Mouse (Mus musculus): ENCODE measurements around the gene Mrpl43. TPM values are rescaled to one million over a fixed set of nuclear protein-coding genes. Genes with fewer than 3 reads are reported as not detected.

Mrpl43 gene
- total RNA-seq, 1 experiment, result 62.7 TPM

GRCm38 (mm10) chr19:45030111-45030510, 23.9 kb upstream of the Mrpl43 start:
- DNase-seq (ENCODE audit: low read depth, low spot score), result no peak
- no peaks in the 10 kb centered on the region for H3K9me3 ChIP-seq (ENCODE audit: control insufficient read depth, insufficient read depth, low read depth, low read length)
- peaks cover 13% of the 10 kb centered on the region; the same call in 1 of the 2 replicates for H3K36me3 ChIP-seq (ENCODE audit: control insufficient read depth, insufficient read depth, low read length, poor library complexity, severe bottlenecking)
- in situ Hi-C loops (cut with MboI; ENCODE audit: low sequenced_read_pairs in 2 of 2, unreplicated experiment in 2 of 2), result no loop called here
- no peak overlapping the region for H3K27ac ChIP-seq (ENCODE audit: insufficient read depth, low read depth, low read length, poor library complexity, severe bottlenecking)
- H3K4me1 ChIP-seq (ENCODE audit: control insufficient read depth in 2 of 2, insufficient read depth in 2 of 2, low read length in 2 of 2, poor library complexity in 1 of 2), result peaks cover 8 to 37% of the 10 kb centered on the region in 2 experiments; a peak in 3 of 4 replicates
- no peak overlapping the region for H3K4me3 ChIP-seq (ENCODE audit: insufficient read depth in 1 of 2, low read depth in 1 of 2, low read length in 2 of 2, poor library complexity in 1 of 2, severe bottlenecking in 1 of 2)
- TF ChIP-seq HCFC1 (IDR thresholded peaks at IDR 0.05; ENCODE audit: borderline replicate concordance, insufficient read depth, low read length), result no peak
- TF ChIP-seq CHD2 (IDR thresholded peaks at IDR 0.05; ENCODE audit: low read depth, low read length), result no peak
- TF ChIP-seq ZC3H11A (IDR thresholded peaks at IDR 0.05; ENCODE audit: borderline replicate concordance, low read depth, low read length), result no peak
- TF ChIP-seq MAFK (IDR thresholded peaks at IDR 0.05; ENCODE audit: insufficient read depth, low read depth, low read length), result no peak
- TF ChIP-seq ZNF384 (IDR thresholded peaks at IDR 0.05; ENCODE audit: low read depth, low read length), result no peak
- peak overlapping the region; percentile 35; the same call in 1 of the 2 replicates for H3K9ac ChIP-seq (ENCODE audit: insufficient read depth, low read depth, low read length, poor library complexity, severe bottlenecking)

- Histone ChIP-seq H3K27ac (ENCODE audit: insufficient read depth, low read depth, low read length, poor library complexity, severe bottlenecking) (no peak overlapping the region), H3K36me3 (ENCODE audit: control insufficient read depth, insufficient read depth, low read length, poor library complexity, severe bottlenecking) (peaks cover 17% of the 10 kb centered on the region; the same call in 1 of the 2 replicates), H3K9ac (ENCODE audit: insufficient read depth, low read depth, low read length, poor library complexity, severe bottlenecking) (no peak overlapping the region), H3K9me3 (ENCODE audit: control insufficient read depth, insufficient read depth, low read depth, low read length) (no peaks in the 10 kb centered on the region), H3K4me1 (ENCODE audit: control insufficient read depth in 2 of 2, insufficient read depth in 2 of 2, low read length in 2 of 2, poor library complexity in 1 of 2) (peaks cover 8 to 41% of the 10 kb centered on the region in 2 experiments; a peak in 3 of 4 replicates), H3K4me3 (ENCODE audit: insufficient read depth in 1 of 2, low read depth in 1 of 2, low read length in 2 of 2, poor library complexity in 1 of 2, severe bottlenecking in 1 of 2) (no peak overlapping the region)
- in situ Hi-C loops (cut with MboI; ENCODE audit: low sequenced_read_pairs in 2 of 2, unreplicated experiment in 2 of 2), result no loop called here
- DNase-seq (ENCODE audit: low read depth, low spot score), result no peak
- TF ChIP-seq ZC3H11A (IDR thresholded peaks at IDR 0.05; ENCODE audit: borderline replicate concordance, low read depth, low read length), result no peak
Measured at GRCm38 (mm10) chr19:45029571-45029970, 23.3 kb upstream of the Mrpl43 start.

GRCm38 (mm10) chr19:45028746-45029145, 22.5 kb upstream of the Mrpl43 start:
- Histone ChIP-seq H3K9me3 (ENCODE audit: control insufficient read depth, insufficient read depth, low read depth, low read length) (no peaks in the 10 kb centered on the region), H3K9ac (ENCODE audit: insufficient read depth, low read depth, low read length, poor library complexity, severe bottlenecking) (no peak overlapping the region), H3K4me1 (ENCODE audit: control insufficient read depth in 2 of 2, insufficient read depth in 2 of 2, low read length in 2 of 2, poor library complexity in 1 of 2) (peaks cover 8 to 46% of the 10 kb centered on the region in 2 experiments; a peak in 3 of 4 replicates), H3K36me3 (ENCODE audit: control insufficient read depth, insufficient read depth, low read length, poor library complexity, severe bottlenecking) (peaks cover 19% of the 10 kb centered on the region; the same call in 1 of the 2 replicates), H3K4me3 (ENCODE audit: insufficient read depth in 1 of 2, low read depth in 1 of 2, low read length in 2 of 2, poor library complexity in 1 of 2, severe bottlenecking in 1 of 2) (peak overlapping the region; percentile 19 to 28; a peak in 3 of 4 replicates), H3K27ac (ENCODE audit: insufficient read depth, low read depth, low read length, poor library complexity, severe bottlenecking) (no peak overlapping the region)
- in situ Hi-C loops (cut with MboI; ENCODE audit: low sequenced_read_pairs in 2 of 2, unreplicated experiment in 2 of 2), result no loop called here
- DNase-seq (ENCODE audit: low read depth, low spot score), result no peak
- no peak for TF ChIP-seq CHD2 (IDR thresholded peaks at IDR 0.05; ENCODE audit: low read depth, low read length)
- no peak for TF ChIP-seq ZNF384 (IDR thresholded peaks at IDR 0.05; ENCODE audit: low read depth, low read length)
- no peak for TF ChIP-seq ZC3H11A (IDR thresholded peaks at IDR 0.05; ENCODE audit: borderline replicate concordance, low read depth, low read length)
- TF ChIP-seq MAFK (IDR thresholded peaks at IDR 0.05; ENCODE audit: insufficient read depth, low read depth, low read length), result no peak
- no peak for TF ChIP-seq HCFC1 (IDR thresholded peaks at IDR 0.05; ENCODE audit: borderline replicate concordance, insufficient read depth, low read length)

- no peak for DNase-seq (ENCODE audit: low read depth, low spot score)
- Histone ChIP-seq H3K27ac (ENCODE audit: insufficient read depth, low read depth, low read length, poor library complexity, severe bottlenecking) (no peak overlapping the region), H3K4me3 (ENCODE audit: insufficient read depth in 1 of 2, low read depth in 1 of 2, low read length in 2 of 2, poor library complexity in 1 of 2, severe bottlenecking in 1 of 2) (no peak overlapping the region), H3K9me3 (ENCODE audit: control insufficient read depth, insufficient read depth, low read depth, low read length) (no peaks in the 10 kb centered on the region), H3K36me3 (ENCODE audit: control insufficient read depth, insufficient read depth, low read length, poor library complexity, severe bottlenecking) (peaks cover 22% of the 10 kb centered on the region; the same call in 1 of the 2 replicates), H3K9ac (ENCODE audit: insufficient read depth, low read depth, low read length, poor library complexity, severe bottlenecking) (no peak overlapping the region), H3K4me1 (ENCODE audit: control insufficient read depth in 2 of 2, insufficient read depth in 2 of 2, low read length in 2 of 2, poor library complexity in 1 of 2) (peaks cover 8 to 49% of the 10 kb centered on the region in 2 experiments; a peak in 3 of 4 replicates)
- no peak for TF ChIP-seq CHD2 (IDR thresholded peaks at IDR 0.05; ENCODE audit: low read depth, low read length)
- no peak for TF ChIP-seq HCFC1 (IDR thresholded peaks at IDR 0.05; ENCODE audit: borderline replicate concordance, insufficient read depth, low read length)
- in situ Hi-C loops (cut with MboI; ENCODE audit: low sequenced_read_pairs in 2 of 2, unreplicated experiment in 2 of 2), result no loop called here
Measured at GRCm38 (mm10) chr19:45027848-45028247, 21.6 kb upstream of the Mrpl43 start.
